Mouse (Mus musculus) A20 (cell line): ENCODE results near the gene Wdr70.
A peak's percentile ranks its signal among the peaks of the same experiment; 100 is the strongest.

ENCODE experiments used
- DNase-seq: peaks from one replicate; pipeline ENCODE4 v3.0.0-alpha.2; 2011; ENCODE audit warnings: low read depth, low spot score

Wdr70 gene

GRCm38 (mm10) chr15:7865305-7865704, 233.7 kb downstream of the Wdr70 start:
- DNase-seq, result no peak

GRCm38 (mm10) chr15:7863328-7863727, 235.7 kb downstream of the Wdr70 start:
- no peak for DNase-seq

GRCm38 (mm10) chr15:7862890-7863289, 236.1 kb downstream of the Wdr70 start:
- no peak for DNase-seq

GRCm38 (mm10) chr15:7858841-7859240, 240.2 kb downstream of the Wdr70 start:
- DNase-seq, result no peak

GRCm38 (mm10) chr15:7857418-7857817, 241.6 kb downstream of the Wdr70 start:
- no peak for DNase-seq

GRCm38 (mm10) chr15:7842398-7842797, 256.6 kb downstream of the Wdr70 start:
- no peak for DNase-seq

GRCm38 (mm10) chr15:7841664-7842063, 257.3 kb downstream of the Wdr70 start:
- no peak for DNase-seq

- no peak for DNase-seq
Measured at GRCm38 (mm10) chr15:7838921-7839309, 260.1 kb downstream of the Wdr70 start.

GRCm38 (mm10) chr15:7838060-7838920, 260.7 kb downstream of the Wdr70 start:
- no peak for DNase-seq

- DNase-seq, result peak; percentile 49
Measured at GRCm38 (mm10) chr15:7835404-7835803, 263.6 kb downstream of the Wdr70 start.

- DNase-seq, result no peak
Measured at GRCm38 (mm10) chr15:7825530-7825929, 273.5 kb downstream of the Wdr70 start.

- DNase-seq, result no peak
Measured at GRCm38 (mm10) chr15:7823886-7824285, 275.1 kb downstream of the Wdr70 start.
